Mouse (Mus musculus) left cerebral cortex, postnatal 36 days (tissue): ENCODE results near the gene Pias4. TPM values are rescaled to one million over a fixed set of nuclear protein-coding genes. Genes with fewer than 3 reads are reported as not detected.

Experiments used
- DNase-seq, 2 experiments: peaks; one replicate each; pipeline ENCODE4 v3.0.0; 2021 to 2022; ENCODE audit warnings: low spot score in 2 of 2, mixed read lengths in 1 of 2
- intact Hi-C: fragments of 180-260 bp; cut with DNase I; formaldehyde crosslinking; loops from one replicate; pipeline ENCODE4 v1.15.1; 2025
- microRNA-seq: library from miRNA; unstranded; fragments of <30 nt; microRNA quantifications from one replicate; pipeline ENCODE4 v1.2.0, GENCODE M21; 2022
- total RNA-seq, 2 experiments: library from RNA; stranded (reverse); gene quantifications; 2 replicates each; pipeline ENCODE4 v1.2.3; 2021

The Pias4 gene
- total RNA-seq, 2 experiments from 2014 or later: 26.7 to 31.8 TPM

DNA sequence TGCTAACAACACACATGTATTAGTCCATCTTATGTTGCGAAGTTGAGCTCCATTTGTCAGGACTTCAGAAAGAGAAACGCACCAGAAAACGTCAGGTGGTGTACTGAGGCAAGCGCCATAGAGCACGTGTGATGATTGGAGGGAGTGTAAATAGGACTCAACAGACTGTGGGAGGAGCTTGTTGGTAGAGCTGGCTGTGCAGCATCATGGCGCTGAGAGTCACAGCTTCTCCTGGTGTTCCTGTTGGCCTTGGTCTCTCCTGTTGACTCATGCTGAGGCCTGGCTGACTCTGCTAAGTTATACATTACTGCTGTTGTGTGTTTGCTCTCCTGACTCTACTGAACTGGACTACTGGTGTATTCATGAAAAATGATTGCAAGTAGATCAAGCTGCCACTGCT, 54.8 kb downstream of the Pias4 start:
- DNase-seq: no peak
- intact Hi-C loops: no loop called here

DNA sequence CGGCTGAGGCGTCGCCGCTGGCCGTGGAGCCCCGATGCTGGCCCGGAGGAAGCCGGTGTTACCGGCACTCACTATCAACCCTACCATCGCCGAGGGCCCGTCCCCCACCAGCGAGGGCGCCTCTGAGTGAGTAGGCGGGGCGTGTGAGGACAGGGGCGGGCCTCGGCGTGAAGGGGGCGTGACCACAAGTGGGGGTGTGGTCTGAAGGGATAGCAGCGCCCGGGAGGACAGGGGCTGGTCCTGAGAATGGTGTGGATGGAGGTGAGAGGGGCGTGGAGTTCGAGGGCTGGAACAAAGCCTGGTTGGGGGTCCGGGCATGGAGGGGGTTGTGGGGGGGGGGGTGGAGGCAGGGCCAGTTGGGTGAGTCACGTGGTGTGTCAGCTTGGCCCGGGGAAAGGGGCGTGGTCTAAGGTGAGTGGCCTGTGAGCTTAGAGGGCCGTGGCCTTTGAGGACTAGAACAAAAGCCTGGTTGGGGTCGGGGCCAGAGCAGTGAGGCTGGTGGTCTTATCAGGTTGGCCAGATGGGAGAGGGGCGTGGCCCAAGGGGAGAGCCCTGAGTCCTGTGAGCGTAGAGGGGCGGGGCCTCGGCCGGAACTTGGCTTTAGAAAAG, 61.5 kb downstream of the Pias4 start:
- DNase-seq: peak in 1 of 2 experiments; percentile 81
- intact Hi-C loops: no loop called here

- DNase-seq: peak; percentile 95 to 96
- intact Hi-C loops: no loop called here
These were observed 62.1 kb downstream of the Pias4 start, which contains the start of gene Map2k2 for GRCm38 (mm10) chr10:81105565-81106112. TSS of gene Map2k2 (plus strand) at chr10:81105915.

Small RNA genes within 50 kb of the gene (microRNA-seq; reads per million reads assigned to microRNA genes)
- gene Mir5615-1 (not detected), gene Mir5615-2 (not detected)

Other genes starting within 250 kb of the Pias4 start
- 10 to 100 TPM; 17.6 to 21.2 TPM for gene Lmnb2, start 249.7 kb downstream of the Pias4 start, total RNA-seq
- gene Gadd45b, start 237.8 kb downstream of the Pias4 start, total RNA-seq: 10 to 100 TPM; 17.4 to 23.9 TPM
- 100 to 1,000 TPM in 1 of 2 experiments, 10 to 100 TPM in 1; 97.9 to 136 TPM for gene Gng7, start 153.0 kb downstream of the Pias4 start, total RNA-seq
- 100 to 1,000 TPM; 102 to 111 TPM for gene Diras1, start 142.3 kb downstream of the Pias4 start, total RNA-seq
- 10 to 100 TPM; 66.9 to 74.2 TPM for gene Slc39a3, start 130.5 kb downstream of the Pias4 start, total RNA-seq
- 100 to 1,000 TPM; 169 to 176 TPM for gene Sgta, start 107.7 kb downstream of the Pias4 start, total RNA-seq
- gene Thop1, start 97.9 kb downstream of the Pias4 start, total RNA-seq: 10 to 100 TPM; 47.0 to 49.8 TPM
- gene Creb3l3, start 69.0 kb downstream of the Pias4 start, total RNA-seq: under 1 TPM; 0.23 to 0.72 TPM
- 100 to 1,000 TPM; 120 to 133 TPM for gene Map2k2, start 62.0 kb downstream of the Pias4 start, total RNA-seq
- 100 to 1,000 TPM; 120 to 133 TPM for gene Zbtb7a, start 32.7 kb downstream of the Pias4 start, total RNA-seq
- 100 to 1,000 TPM; 857 to 954 TPM for gene Eef2, start 8.7 kb upstream of the Pias4 start, total RNA-seq
- 10 to 100 TPM; 75.0 to 76.4 TPM for gene Dapk3, start 15.1 kb upstream of the Pias4 start, total RNA-seq
- not detected for gene 4930442H23Rik, start 15.9 kb upstream of the Pias4 start, total RNA-seq
- gene Nmrk2, start 34.1 kb upstream of the Pias4 start, total RNA-seq: under 1 TPM in 1 of 2 experiments, not detected in 1; 0.34 TPM
- 100 to 1,000 TPM; 202 to 212 TPM for gene Atcay, start 62.9 kb upstream of the Pias4 start, total RNA-seq
- 10 to 100 TPM; 54.9 to 72.9 TPM for gene Zfr2, start 65.2 kb upstream of the Pias4 start, total RNA-seq
- gene Matk, start 85.0 kb upstream of the Pias4 start, total RNA-seq: 100 to 1,000 TPM; 191 to 213 TPM
- 10 to 100 TPM; 43.0 to 48.2 TPM for gene Mrpl54, start 99.0 kb upstream of the Pias4 start, total RNA-seq
- gene Apba3, start 99.0 kb upstream of the Pias4 start, total RNA-seq: 10 to 100 TPM; 30.1 to 39.3 TPM
- gene Tjp3, start 123.7 kb upstream of the Pias4 start, total RNA-seq: under 1 TPM in 1 of 2 experiments, not detected in 1; 0.50 TPM
- gene Pip5k1c, start 125.0 kb upstream of the Pias4 start, total RNA-seq: 100 to 1,000 TPM; 419 to 450 TPM
- gene Cactin, start 153.2 kb upstream of the Pias4 start, total RNA-seq: 10 to 100 TPM; 29.7 to 31.7 TPM
- under 1 TPM; 0.45 to 0.99 TPM for gene Tbxa2r, start 160.8 kb upstream of the Pias4 start, total RNA-seq
- gene Gipc3, start 175.3 kb upstream of the Pias4 start, total RNA-seq: 1 to 10 TPM; 1.4 to 1.8 TPM
- gene Hmg20b, start 182.6 kb upstream of the Pias4 start, total RNA-seq: 10 to 100 TPM; 27.0 to 35.5 TPM
- 10 to 100 TPM; 39.6 to 40.9 TPM for gene Mfsd12, start 189.6 kb upstream of the Pias4 start, total RNA-seq
- gene 4930404N11Rik, start 197.9 kb upstream of the Pias4 start, total RNA-seq: 1 to 10 TPM in 1 of 2 experiments, under 1 TPM in 1; 0.49 to 2.2 TPM
- gene Fzr1, start 210.6 kb upstream of the Pias4 start, total RNA-seq: 10 to 100 TPM; 67.8 to 72.2 TPM
- 100 to 1,000 TPM in 1 of 2 experiments, 10 to 100 TPM in 1; 80.0 to 103 TPM for gene Dohh, start 216.5 kb upstream of the Pias4 start, total RNA-seq
- gene Gm48551, start 216.5 kb upstream of the Pias4 start, total RNA-seq: 1 to 10 TPM; 2.5 to 4.3 TPM
- 1 to 10 TPM; 1.9 to 4.9 TPM for gene Gm48552, start 221.1 kb upstream of the Pias4 start, total RNA-seq
- gene Smim24, start 225.1 kb upstream of the Pias4 start, total RNA-seq: under 1 TPM; 0.77 to 0.94 TPM